Mouse (Mus musculus): ENCODE results near the gene Spink4.
A peak's percentile ranks its signal among the peaks of the same experiment; 100 is the strongest.

Spink4 gene

DNA sequence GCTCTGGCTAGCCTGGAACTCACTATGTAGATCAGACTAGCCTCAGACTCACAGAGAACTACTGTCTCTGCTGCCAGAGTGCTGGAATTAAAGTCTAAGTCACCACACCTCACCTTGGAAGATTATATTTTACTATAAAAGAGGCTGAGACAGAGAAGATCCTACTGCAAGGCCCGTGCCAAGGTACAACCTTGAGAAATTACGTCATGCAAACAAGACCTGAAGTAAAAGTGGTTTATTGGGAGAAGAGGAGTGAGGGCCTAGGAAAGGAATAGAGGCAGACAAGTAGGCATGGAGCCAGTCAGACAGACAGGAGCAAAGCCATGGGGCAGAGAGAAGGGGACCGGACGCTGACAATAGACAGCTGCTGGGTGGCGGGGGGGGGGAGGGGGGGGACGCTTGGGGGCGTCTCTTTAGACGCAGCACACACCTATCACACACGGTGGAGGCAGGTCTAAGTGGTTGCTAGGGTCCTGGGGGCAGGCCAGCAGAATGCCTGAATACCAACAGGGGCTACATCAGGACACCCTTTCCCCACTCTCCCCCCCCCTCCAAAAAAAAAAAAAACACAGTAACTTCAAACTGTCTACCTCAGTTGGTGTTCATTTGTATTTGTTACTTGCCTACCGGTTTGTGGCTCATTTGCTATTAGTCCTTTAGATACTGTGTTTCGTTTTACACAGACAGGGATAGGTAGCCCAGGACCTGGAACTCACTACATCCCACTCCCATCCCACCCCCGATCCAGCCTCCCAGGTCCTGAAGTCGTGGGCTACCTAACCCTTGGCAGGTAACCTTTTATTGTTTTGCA is 50.1 kb downstream of the Spink4 start:
- peak; percentile 55 for DNase-seq (ENCODE audit: low read depth)

DNA sequence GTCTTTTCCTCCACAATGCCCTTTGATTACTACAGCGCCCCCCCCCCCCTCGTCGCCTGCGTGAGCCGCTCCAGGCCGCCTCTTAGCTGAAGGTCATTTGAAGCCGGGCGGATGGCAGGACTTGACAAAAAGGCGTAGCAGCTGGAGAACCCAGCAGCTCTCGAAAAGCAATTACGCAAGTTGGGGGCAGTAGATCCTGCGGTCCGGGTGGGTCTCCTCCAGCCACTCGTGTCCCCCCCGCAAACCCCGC is 50.7 kb downstream of the Spink4 start:
- no peak for DNase-seq (ENCODE audit: low read depth)

GRCm38 (mm10) chr4:40970842-40971701 is 51.2 kb downstream of the Spink4 start, which contains the start of gene Nfx1:
TSS of gene Nfx1 (plus strand) at chr4:40970906.
- DNase-seq (ENCODE audit: low read depth): peak; percentile 98

GRCm38 (mm10) chr4:40971744-40972143 is 51.9 kb downstream of the Spink4 start:
- DNase-seq (ENCODE audit: low read depth): peak; percentile 80

GRCm38 (mm10) chr4:40974011-40974410 is 54.2 kb downstream of the Spink4 start:
- DNase-seq (ENCODE audit: low read depth): peak; percentile 14

- DNase-seq (ENCODE audit: low read depth): no peak
Measured at GRCm38 (mm10) chr4:40975678-40976077, 55.8 kb downstream of the Spink4 start.

DNA sequence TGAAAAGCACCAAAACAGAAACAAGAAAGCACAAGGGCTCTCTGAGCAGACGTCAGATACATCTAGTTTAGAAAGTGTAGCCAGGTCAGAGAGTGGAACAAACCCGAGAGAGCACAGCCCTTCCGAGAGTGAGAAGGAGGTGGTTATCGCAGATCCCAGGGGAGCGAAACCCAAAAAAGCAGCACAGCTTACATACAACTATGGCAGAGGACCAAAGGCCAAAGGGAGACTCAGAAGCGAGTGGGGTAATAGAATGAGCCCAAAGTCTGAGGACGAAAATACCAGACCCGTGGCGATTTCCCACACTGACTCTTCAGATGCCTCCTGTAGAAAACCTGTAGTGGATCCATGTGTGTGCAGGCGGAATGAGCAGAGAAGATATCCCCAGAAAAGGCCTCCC is 56.8 kb downstream of the Spink4 start:
- DNase-seq (ENCODE audit: low read depth): no peak

GRCm38 (mm10) chr4:40979430-40979829 is 59.6 kb downstream of the Spink4 start:
- no peak for DNase-seq (ENCODE audit: low read depth)

Measured in induced T-regulatory cell, adult 2 months (primary cell).